Mouse (Mus musculus) cerebellum, adult 2 months (tissue): Measurements from ENCODE around the gene Dcst1. TPM values are rescaled to one million over a fixed set of nuclear protein-coding genes. Genes with fewer than 3 reads are reported as not detected.

ENCODE experiments used
- DNase-seq, 2 experiments: peaks; one replicate each; pipeline ENCODE4 v3.0.0; 2021
- H3K27ac ChIP-seq: fragments of 200-500 bp; 2 replicates; pipeline ENCODE4 v1.5.1; 2012; ENCODE audit warnings: low read length, control low read depth, inconsistent platforms; ENCODE audit not compliant: insufficient read depth
- H3K27me3 ChIP-seq: fragments of 200-500 bp; 2 replicates; pipeline ENCODE4 v1.6.1; 2012; ENCODE audit warnings: inconsistent platforms, mild to moderate bottlenecking, low read length, moderate library complexity; ENCODE audit not compliant: control insufficient read depth, insufficient read depth
- H3K4me1 ChIP-seq: fragments of 200-500 bp; 2 replicates; pipeline ENCODE4 v1.6.1; 2011; ENCODE audit warnings: low read length; ENCODE audit not compliant: control insufficient read depth, insufficient read depth
- H3K4me3 ChIP-seq: fragments of 200-500 bp; replicated peaks from 2 replicates; pipeline ENCODE3; 2011; ENCODE audit warnings: mild to moderate bottlenecking, low read depth, low read length, control low read depth; ENCODE audit not compliant: insufficient read depth
- CTCF ChIP-seq: fragments of 200-500 bp; IDR thresholded peaks from 2 replicates; pipeline ENCODE4 v1.5.1; 2011; ENCODE audit warnings: low read depth, mild to moderate bottlenecking, control low read depth, low read length, moderate library complexity, borderline replicate concordance; ENCODE audit not compliant: insufficient read depth
- POLR2A ChIP-seq: fragments of 200-500 bp; IDR thresholded peaks from 2 replicates; pipeline ENCODE4 v1.6.1; 2011; ENCODE audit warnings: low read length, control low read depth, borderline replicate concordance; ENCODE audit not compliant: insufficient read depth
- WGBS: fragments of 180-500 bp; shearing (Covaris S2); methylation state at CpG from one replicate; pipeline ENCODE4 v1.1.7; 2018; 5-methylcytosine and 5-hydroxymethylcytosine counted together
- polyA plus RNA-seq: library from polyadenylated mRNA; depleted of rRNA; stranded (reverse); fragments of >200 nt; gene quantifications from 2 replicates; pipeline ENCODE4 v1.2.3, GENCODE M21; 2012

Dcst1 gene
- polyA plus RNA-seq, 1 experiment, result 0.10 TPM

GRCm38 (mm10) chr3:89316833-89317232, 48.2 kb downstream of the Dcst1 start:
- peak; percentile 83 to 89 for DNase-seq
- Histone ChIP-seq H3K4me1 (peaks cover 12% of the 10 kb centered on the region), H3K27ac (no peak overlapping the region), H3K27me3 (peaks cover 6% of the 10 kb centered on the region; the same call in 1 of the 2 replicates), H3K4me3 (no peak overlapping the region)
- TF ChIP-seq CTCF (peak; percentile 87), POLR2A (no peak)
- WGBS, result 4% methylated on average over 4 of the region's 4 CpGs

- peaks cover 5% of the 10 kb centered on the region; the same call in 1 of the 2 replicates for H3K27me3 ChIP-seq
- peaks cover 8% of the 10 kb centered on the region for H3K4me1 ChIP-seq
- no peak for TF ChIP-seq CTCF
- TF ChIP-seq POLR2A, result no peak
- 14% methylated on average over 40 of the region's 40 CpGs for WGBS
- DNase-seq, result peak in 1 of 2 experiments; percentile 37
- H3K27ac ChIP-seq, result no peak overlapping the region
- peak overlapping the region; percentile 13 for H3K4me3 ChIP-seq
These were observed 48.9 kb downstream of the Dcst1 start for GRCm38 (mm10) chr3:89315930-89316831.

- 7% methylated on average over 26 of the region's 26 CpGs for WGBS
- Histone ChIP-seq H3K27ac (no peak overlapping the region), H3K27me3 (peaks cover 2% of the 10 kb centered on the region; the same call in 1 of the 2 replicates), H3K4me3 (no peak overlapping the region), H3K4me1 (peaks cover 5% of the 10 kb centered on the region)
- peak; percentile 58 to 75 for DNase-seq
- TF ChIP-seq CTCF, result peak; percentile 74
- no peak for TF ChIP-seq POLR2A
These were observed 49.7 kb downstream of the Dcst1 start for GRCm38 (mm10) chr3:89315195-89315929.

GRCm38 (mm10) chr3:89314791-89315190, 50.3 kb downstream of the Dcst1 start:
- Histone ChIP-seq H3K27ac (no peak overlapping the region), H3K4me3 (no peak overlapping the region), H3K27me3 (no peaks in the 10 kb centered on the region; the same call in 1 of the 2 replicates), H3K4me1 (peaks cover 5% of the 10 kb centered on the region; the same call in 1 of the 2 replicates)
- DNase-seq, result no peak
- TF ChIP-seq POLR2A (no peak), CTCF (no peak)
- WGBS, result 28% methylated on average over 2 of the region's 2 CpGs

GRCm38 (mm10) chr3:89314340-89314739, 50.7 kb downstream of the Dcst1 start:
- WGBS, result 80% methylated on average over 5 of the region's 5 CpGs
- TF ChIP-seq POLR2A, result no peak
- TF ChIP-seq CTCF, result no peak
- H3K27ac ChIP-seq, result no peak overlapping the region
- no peak for DNase-seq
- H3K4me3 ChIP-seq, result no peak overlapping the region
- H3K27me3 ChIP-seq, result no peaks in the 10 kb centered on the region
- H3K4me1 ChIP-seq, result peaks cover 5% of the 10 kb centered on the region; the same call in 1 of the 2 replicates

GRCm38 (mm10) chr3:89308089-89308488, 57.0 kb downstream of the Dcst1 start:
- peak; percentile 63 to 65 for DNase-seq
- no peak overlapping the region for H3K27ac ChIP-seq
- H3K27me3 ChIP-seq, result no peaks in the 10 kb centered on the region
- 2% methylated on average over 9 of the region's 9 CpGs for WGBS
- no peaks in the 10 kb centered on the region for H3K4me1 ChIP-seq
- TF ChIP-seq POLR2A, result no peak
- TF ChIP-seq CTCF, result peak; percentile 89
- no peak overlapping the region for H3K4me3 ChIP-seq

GRCm38 (mm10) chr3:89305551-89306325, 59.3 kb downstream of the Dcst1 start:
- no peak for TF ChIP-seq POLR2A
- no peak for TF ChIP-seq CTCF
- Histone ChIP-seq H3K27me3 (no peaks in the 10 kb centered on the region), H3K4me1 (no peaks in the 10 kb centered on the region), H3K4me3 (no peak overlapping the region), H3K27ac (no peak overlapping the region)
- WGBS, result 83% methylated on average over 8 of the region's 8 CpGs
- DNase-seq, result no peak
